Mouse (Mus musculus): Measurements from ENCODE around the gene Megf11. TPM values are rescaled to one million over a fixed set of nuclear protein-coding genes. Genes with fewer than 3 reads are reported as not detected.

The Megf11 gene
- total RNA-seq, 2 experiments from 2014 or later: 2.0 to 3.0 TPM

DNA sequence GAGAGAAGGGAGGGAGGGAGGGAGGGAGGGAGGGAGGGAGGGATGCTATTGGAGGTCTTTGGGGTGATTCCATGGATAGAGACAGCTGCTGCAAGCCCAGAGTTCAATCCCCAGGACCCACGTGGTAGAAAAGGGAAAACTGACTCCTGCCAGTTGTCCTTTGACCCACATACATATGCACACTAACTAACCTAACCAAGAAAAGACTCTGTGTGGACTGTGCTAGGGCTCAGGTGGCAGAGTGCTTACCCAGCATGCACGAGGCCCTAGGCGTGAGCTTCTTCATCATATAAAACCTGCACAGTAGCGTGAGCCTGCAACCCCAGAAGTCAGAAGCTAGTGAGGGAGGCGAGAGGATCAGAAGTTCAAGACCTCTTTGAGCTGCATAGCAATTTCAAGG lies 182.1 kb downstream of the Megf11 start:
- no peak for DNase-seq

- DNase-seq: no peak
These were observed 183.2 kb downstream of the Megf11 start for GRCm38 (mm10) chr9:64568467-64569260.

DNA sequence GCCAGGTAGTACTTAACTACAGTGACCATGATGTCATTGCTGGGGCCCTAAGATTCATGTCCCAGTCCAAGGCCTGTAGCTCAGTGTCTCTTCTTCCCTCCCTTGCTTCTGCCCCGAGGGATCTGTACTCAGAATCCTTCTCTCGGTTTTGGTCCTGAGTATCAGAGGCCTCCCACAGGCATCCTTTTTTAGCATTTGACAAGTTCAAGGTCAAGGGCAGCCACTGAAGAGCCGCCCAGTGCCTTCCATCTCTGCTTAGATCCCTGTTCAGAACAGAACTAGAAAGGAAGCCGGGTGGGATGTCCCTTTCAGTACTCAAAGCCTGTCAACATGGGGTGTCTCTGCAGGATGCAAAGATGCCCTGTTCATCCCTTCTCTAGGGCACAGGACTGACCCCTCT lies 185.0 kb downstream of the Megf11 start:
- DNase-seq: no peak

DNA sequence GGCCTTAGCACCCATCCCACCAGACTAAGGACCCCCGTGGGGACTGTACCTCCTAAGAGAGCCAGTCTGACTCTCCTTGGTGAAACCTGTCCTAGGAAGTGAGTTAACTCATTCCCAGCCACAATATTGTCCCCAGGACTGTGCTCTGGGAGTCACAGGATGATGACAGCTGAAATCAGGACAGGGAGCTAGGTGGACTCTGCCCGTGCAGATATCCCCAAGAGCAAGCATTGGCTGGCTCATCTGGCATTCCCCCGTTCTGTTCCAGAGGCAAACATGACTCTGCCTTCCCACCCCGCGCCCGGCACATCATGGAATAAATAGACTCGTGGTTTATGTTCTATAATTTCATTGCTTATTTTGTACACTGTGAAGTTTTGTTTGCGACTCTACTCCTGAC lies 185.7 kb downstream of the Megf11 start:
- no peak for DNase-seq

GRCm38 (mm10) chr9:64572629-64573190 lies 187.3 kb downstream of the Megf11 start:
- DNase-seq: no peak

DNA sequence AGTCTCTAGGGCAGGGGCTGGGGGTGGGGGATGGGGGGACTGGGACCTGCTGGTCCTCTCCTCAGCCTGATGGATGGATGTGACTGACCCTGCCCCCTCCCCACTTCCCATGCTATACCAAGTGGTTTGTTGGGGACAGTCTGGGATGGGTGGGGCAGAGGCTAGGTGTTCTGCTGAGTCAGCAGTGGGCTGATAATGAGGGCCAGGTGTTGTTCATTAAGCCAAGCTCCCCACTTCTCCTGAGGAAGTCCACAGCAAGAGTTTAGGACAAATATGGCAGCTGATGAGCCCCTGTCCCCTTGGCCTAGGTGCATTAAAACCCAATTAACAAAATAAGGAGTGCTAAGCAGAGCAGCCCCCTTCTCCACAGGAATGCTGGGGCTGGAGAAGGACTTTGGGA lies 190.2 kb downstream of the Megf11 start:
- no peak for DNase-seq

GRCm38 (mm10) chr9:64576143-64576878 lies 190.9 kb downstream of the Megf11 start:
- no peak for DNase-seq

DNA sequence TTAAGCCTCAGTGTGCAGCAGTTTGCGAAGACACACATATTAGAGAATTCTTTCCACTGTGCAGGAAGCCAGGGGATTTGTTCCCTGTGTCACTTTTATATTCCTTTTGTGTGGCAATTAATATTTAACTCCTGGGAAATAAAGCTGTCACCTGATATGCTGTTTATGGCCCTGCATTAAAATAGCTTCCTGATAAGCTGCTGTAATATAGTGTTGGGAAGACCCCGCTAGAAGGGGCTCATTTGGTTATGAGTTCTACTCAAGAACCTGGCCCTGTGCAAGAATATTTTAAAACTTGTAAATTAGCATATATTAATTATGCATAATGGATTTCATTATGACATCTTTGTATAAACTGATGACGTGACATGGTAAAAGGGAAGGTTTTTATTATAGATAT lies 191.7 kb downstream of the Megf11 start:
- DNase-seq: no peak

GRCm38 (mm10) chr9:64578014-64578413 lies 192.6 kb downstream of the Megf11 start:
- DNase-seq: no peak

DNA sequence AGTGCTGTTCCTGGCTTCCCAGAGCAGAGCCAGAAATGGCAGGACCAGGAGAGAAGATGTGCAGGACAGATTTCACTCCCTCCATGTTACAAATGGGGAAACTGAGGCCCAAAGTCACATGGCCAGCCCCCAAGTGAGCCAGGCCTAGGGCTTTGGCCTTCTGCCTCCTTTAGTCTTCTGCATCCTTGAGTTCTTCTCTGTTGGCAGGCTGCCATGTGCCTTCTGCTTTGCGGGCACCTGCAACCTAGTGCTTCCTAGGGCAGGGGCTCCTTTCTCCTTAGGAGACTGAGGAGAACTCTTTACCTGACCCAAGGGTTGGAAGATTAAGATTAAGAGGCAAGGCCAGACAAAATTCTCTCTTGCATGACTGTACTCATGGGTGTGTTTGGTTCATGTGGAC lies 193.9 kb downstream of the Megf11 start:
- DNase-seq: no peak

DNA sequence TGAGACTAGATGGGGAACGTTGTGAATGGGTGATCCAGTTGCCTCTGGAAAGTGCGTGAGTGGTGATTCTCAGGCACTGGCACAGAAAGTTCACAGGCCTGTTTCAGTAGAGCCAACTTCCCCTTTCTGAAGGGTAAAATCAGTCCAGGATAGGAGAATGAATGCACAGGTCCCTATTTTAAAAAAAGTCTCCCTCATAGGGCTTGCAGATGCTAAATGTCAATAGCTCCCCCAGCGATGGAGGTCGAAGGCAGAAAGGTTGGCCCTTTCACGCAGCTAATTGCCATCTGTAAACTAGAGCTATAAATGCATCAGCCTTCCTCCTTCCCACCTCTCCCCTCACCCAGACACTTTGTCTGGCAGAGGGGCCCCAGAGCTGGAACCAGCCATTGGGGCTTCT lies 200.9 kb downstream of the Megf11 start:
- DNase-seq: no peak

- no peak for DNase-seq
These were observed 202.6 kb downstream of the Megf11 start for GRCm38 (mm10) chr9:64587991-64588390.

- peak; percentile 58 for DNase-seq
These were observed 205.2 kb downstream of the Megf11 start for GRCm38 (mm10) chr9:64590634-64591041.

- no peak for DNase-seq
These were observed 206.0 kb downstream of the Megf11 start for GRCm38 (mm10) chr9:64591436-64591835.

GRCm38 (mm10) chr9:64594442-64594841 lies 209.0 kb downstream of the Megf11 start:
- no peak for DNase-seq

DNA sequence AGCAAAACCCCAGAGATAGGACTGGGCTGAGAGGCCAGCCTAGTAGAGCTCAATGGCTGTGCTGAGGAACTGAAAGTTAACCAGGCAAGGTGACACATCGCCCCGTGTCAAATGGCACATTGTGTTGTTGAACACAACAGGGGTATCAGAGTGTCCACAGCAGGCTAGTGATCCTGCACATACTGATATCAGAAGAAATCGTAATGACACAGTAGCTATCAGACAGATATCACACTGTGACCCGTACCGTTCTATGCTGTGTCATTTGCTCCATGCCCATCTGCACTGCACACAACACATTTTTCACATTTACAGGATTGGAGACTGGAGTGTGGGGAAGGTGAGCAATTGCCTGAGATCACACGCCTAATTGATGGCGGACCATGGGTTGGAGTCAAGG lies 213.0 kb downstream of the Megf11 start:
- DNase-seq: no peak

DNA sequence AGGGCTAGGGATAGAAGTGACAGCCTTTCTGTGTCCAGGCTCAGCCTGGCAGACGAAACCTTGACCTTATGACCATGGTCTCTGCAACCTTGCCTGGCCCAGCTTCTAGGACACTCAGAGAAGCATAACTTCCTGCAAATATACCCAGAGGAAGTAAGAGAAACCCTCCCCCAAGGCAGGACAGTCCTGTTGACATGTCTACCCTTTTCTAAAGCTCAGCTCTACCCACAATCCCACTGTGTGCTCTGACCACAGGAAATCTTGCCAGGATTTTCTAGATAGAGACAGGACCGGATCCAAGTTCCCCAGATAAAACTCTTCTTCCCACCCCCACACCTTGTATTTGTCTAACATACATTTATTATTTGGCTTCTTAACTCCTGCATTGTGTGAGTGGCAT lies 215.3 kb downstream of the Megf11 start:
- no peak for DNase-seq

DNA sequence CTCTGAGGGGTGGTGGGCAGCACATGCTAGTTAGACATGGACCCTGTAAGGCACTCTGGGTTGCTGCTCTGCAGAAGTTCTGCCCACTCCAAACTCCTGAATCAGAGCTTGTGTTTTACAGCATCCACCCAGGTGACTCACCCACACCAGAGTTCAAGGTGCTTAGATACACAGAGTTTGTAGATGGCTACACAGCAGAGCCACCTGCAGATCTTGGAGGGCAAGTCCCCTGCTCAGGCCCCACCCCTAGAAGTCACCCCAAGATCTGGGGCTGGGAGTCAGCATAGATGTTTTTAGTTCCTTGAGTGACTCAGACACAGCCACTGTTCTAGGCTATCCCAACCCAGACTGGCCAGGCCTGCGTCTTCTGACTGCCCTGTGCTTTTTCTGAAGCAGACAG lies 217.5 kb downstream of the Megf11 start:
- DNase-seq: no peak

- DNase-seq: no peak
These were observed 218.8 kb downstream of the Megf11 start for GRCm38 (mm10) chr9:64604217-64604711.

DNA sequence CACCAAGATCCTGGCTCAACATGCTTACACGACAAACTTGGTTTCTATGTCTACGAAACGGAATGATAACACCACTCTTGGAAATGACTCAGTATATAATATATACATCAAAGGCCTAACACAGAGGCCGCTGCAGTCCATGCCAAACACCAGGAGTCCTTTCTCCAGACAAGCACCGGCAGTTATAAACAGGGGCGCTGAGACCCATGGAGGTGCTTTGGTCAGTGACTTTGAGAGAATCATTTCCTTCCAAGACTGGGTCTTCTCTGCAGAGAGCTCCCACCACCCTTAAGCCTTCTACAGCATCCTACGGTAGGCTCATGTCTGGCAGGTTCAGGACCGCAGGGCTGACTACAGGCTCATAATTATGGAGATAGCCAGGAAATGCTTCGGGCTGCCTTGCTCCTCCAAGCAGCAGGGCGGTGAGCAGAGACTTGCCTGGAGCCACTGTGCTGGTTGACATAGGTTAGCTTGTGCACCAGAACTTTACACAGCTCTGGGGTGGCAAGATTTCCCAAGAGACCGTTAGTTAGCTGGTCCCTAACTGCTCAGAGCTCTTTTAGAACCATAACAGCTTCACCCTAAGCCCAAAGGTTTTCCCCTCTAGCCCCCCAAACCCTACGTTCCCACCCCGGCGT lies 219.8 kb downstream of the Megf11 start:
- no peak for DNase-seq

- no peak for DNase-seq
These were observed 220.4 kb downstream of the Megf11 start for GRCm38 (mm10) chr9:64605735-64606349.

DNA sequence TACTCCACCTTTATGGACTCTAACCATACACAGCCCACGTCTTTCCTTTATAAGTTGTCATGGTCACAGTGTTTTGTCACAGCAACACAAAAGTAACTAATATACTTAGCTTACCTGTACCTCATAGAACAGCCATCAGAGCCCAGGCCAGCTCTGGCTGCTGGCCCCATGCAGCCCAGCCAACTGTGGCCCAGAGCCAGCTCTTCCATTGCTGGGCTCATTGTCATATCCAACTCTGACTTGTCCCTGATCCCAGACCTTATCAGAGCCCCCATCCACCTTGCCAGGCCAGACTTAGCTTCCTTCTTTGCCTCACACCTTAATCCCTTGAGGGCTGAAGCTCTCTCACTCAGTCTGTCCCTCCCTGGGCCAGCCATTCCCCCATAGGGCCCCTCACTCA lies 221.6 kb downstream of the Megf11 start:
- DNase-seq: no peak
